Mouse (Mus musculus) spleen, adult 2 months (tissue): ENCODE data around the gene Gm9913.

Source experiments
- CTCF ChIP-seq: fragments of 200-500 bp; IDR thresholded peaks from 2 replicates; pipeline ENCODE4 v1.5.1; 2011; ENCODE audit warnings: mild to moderate bottlenecking, inconsistent platforms; ENCODE audit not compliant: insufficient read depth, insufficient read length, insufficient replicate concordance; ENCODE audit errors: extremely low read depth
- POLR2A ChIP-seq: fragments of 200-500 bp; IDR thresholded peaks from 2 replicates; pipeline ENCODE4 v1.6.1; 2011; ENCODE audit warnings: low read depth, low read length, inconsistent platforms

DNA sequence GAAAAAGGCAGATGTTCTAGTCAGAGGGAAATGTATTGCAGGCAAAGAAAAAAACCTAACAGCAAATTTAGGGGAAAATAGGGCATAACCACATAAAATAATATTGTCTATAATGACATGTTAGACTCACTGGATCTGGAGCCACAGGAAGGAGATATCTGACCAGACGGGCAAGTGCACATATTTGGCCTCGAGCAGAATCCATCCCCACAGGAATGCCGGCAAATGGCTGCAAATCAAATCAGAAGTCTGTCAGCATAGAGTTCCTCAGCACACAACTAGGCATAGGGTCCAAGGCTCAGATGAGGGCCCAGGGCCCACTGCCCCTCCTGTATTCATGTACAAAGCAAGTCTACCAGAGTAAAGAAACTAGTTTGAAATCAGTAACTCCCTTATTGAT lies 27.5 kb upstream of the Gm9913 start:
- TF ChIP-seq POLR2A: no peak
- TF ChIP-seq CTCF: no peak
